Mouse (Mus musculus): ENCODE measurements around the gene Pitpnc1. TPM values are rescaled to one million over a fixed set of nuclear protein-coding genes. Genes with fewer than 3 reads are reported as not detected.

The Pitpnc1 gene
- polyA plus RNA-seq, 1 experiment from 2014 or later = 19.6 TPM

GRCm38 (mm10) chr11:107274206-107274605 lies 196.3 kb downstream of the Pitpnc1 start:
- 54% methylated on average over 9 of the region's 9 CpGs for WGBS
- Histone ChIP-seq H3K9me3 (replicated peaks; ENCODE audit: low read length) (no peaks in the 10 kb centered on the region), H3K4me3 (replicated peaks; ENCODE audit: low read depth, low read length) (no peak overlapping the region), H3K9ac (ENCODE audit: low read depth, low read length) (no peak overlapping the region), H3K27ac (no peak overlapping the region), H3K4me2 (ENCODE audit: low read length) (no peak overlapping the region), H3K27me3 (ENCODE audit: insufficient read depth, low read length) (no peaks in the 10 kb centered on the region), H3K4me1 (replicated peaks; ENCODE audit: insufficient read depth, low read length) (peaks cover 15% of the 10 kb centered on the region), H3K36me3 (ENCODE audit: insufficient read depth, low read length) (no peaks in the 10 kb centered on the region)
- DNase-seq (ENCODE audit: low spot score) (no peak), ATAC-seq (replicated peaks; ENCODE audit: low FRiP score, low read depth) (no peak)
- no peak for TF ChIP-seq CTCF (IDR thresholded peaks at IDR 0.05; ENCODE audit: low read depth)

DNA sequence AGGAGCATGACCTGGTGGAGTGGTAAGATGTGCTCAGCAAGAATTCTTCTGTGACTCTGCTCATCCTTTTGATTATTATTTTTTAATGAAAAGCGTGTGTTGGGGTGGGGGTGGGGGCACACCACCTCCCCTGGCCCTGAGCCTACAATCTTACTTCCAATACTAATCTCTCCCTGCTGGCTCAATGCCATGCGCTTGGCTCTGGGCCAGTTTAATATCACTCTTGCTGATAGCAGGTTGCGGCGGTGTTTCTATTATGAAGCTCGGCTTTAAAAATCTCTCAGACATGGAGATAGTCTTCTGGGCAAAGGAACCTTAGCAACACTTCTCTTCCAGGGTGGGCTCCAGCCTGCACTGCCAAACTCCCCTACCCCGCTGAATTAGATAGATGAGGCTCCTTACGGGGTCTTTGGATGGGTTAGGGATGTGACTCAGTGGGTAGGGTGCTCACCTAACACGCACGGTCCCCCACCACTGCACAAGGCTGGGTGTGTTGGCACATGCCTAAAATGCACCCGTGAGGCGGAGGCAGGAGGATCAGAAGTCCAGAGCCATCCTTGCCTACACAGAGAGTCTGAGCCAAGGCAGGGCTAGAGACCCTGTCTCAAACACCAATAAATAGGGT lies 198.0 kb downstream of the Pitpnc1 start:
- Histone ChIP-seq H3K27ac (no peak overlapping the region), H3K9ac (ENCODE audit: low read depth, low read length) (no peak overlapping the region), H3K4me2 (ENCODE audit: low read length) (no peak overlapping the region), H3K9me3 (replicated peaks; ENCODE audit: low read length) (no peaks in the 10 kb centered on the region), H3K4me3 (replicated peaks; ENCODE audit: low read depth, low read length) (no peak overlapping the region), H3K4me1 (replicated peaks; ENCODE audit: insufficient read depth, low read length) (peaks cover 12% of the 10 kb centered on the region), H3K36me3 (ENCODE audit: insufficient read depth, low read length) (0 out of 2 replicates have a peak, but pooled peaks cover 4% of the 10 kb centered on the region), H3K27me3 (ENCODE audit: insufficient read depth, low read length) (no peaks in the 10 kb centered on the region)
- ATAC-seq (replicated peaks; ENCODE audit: low FRiP score, low read depth) = no peak
- 70% methylated on average over 11 of the region's 11 CpGs for WGBS
- DNase-seq (ENCODE audit: low spot score) = no peak
- TF ChIP-seq CTCF (IDR thresholded peaks at IDR 0.05; ENCODE audit: low read depth) = no peak

DNA sequence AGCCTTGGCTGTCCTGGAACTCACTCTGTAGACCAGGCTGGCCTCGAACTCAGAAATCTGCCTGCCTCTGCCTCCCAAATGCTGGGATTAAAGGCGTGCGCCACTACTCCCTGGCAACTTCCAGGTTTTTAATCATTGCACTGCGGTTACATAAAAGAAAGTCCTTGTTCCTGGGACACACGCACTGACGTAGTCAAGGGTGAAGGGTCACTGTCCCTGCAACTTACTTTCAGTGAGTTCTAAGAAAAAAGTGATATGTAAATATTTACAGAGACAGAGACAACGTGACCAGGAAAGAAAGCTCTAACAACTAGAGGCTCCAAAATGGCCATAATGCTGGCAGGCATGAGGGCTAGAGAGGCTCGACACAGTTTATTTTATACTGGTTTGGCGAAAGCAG lies 199.9 kb downstream of the Pitpnc1 start:
- Histone ChIP-seq H3K36me3 (ENCODE audit: insufficient read depth, low read length) (0 out of 2 replicates have a peak, but pooled peaks cover 4% of the 10 kb centered on the region), H3K4me2 (ENCODE audit: low read length) (no peak overlapping the region), H3K27ac (no peak overlapping the region), H3K4me3 (replicated peaks; ENCODE audit: low read depth, low read length) (no peak overlapping the region), H3K4me1 (replicated peaks; ENCODE audit: insufficient read depth, low read length) (no peaks in the 10 kb centered on the region), H3K9me3 (replicated peaks; ENCODE audit: low read length) (no peaks in the 10 kb centered on the region), H3K9ac (ENCODE audit: low read depth, low read length) (no peak overlapping the region), H3K27me3 (ENCODE audit: insufficient read depth, low read length) (no peaks in the 10 kb centered on the region)
- DNase-seq (ENCODE audit: low spot score) (no peak), ATAC-seq (replicated peaks; ENCODE audit: low FRiP score, low read depth) (no peak)
- no peak for TF ChIP-seq CTCF (IDR thresholded peaks at IDR 0.05; ENCODE audit: low read depth)
- WGBS = 77% methylated on average over 9 of the region's 9 CpGs

DNA sequence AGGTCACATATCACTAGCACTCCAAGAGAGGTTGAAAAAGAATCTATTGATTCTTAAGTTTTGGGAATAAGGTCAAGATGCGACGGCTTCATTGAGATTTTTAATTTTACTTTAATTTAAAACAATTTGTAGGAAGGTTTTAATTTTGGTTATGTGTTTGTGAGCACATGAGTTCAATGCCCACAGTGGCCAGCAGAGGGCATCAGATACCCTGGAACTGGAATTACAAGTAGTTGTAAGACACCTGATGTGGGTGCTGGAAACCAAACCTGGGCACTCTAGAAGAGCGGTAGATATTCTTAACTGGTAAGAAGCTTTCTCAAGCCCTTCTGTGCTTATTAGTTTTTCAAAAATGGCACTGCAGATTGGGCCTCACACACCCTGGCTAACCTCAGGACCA lies 203.0 kb downstream of the Pitpnc1 start:
- Histone ChIP-seq H3K4me3 (replicated peaks; ENCODE audit: low read depth, low read length) (no peak overlapping the region), H3K27me3 (ENCODE audit: insufficient read depth, low read length) (no peaks in the 10 kb centered on the region), H3K4me2 (ENCODE audit: low read length) (no peak overlapping the region), H3K4me1 (replicated peaks; ENCODE audit: insufficient read depth, low read length) (no peaks in the 10 kb centered on the region), H3K27ac (no peak overlapping the region), H3K9ac (ENCODE audit: low read depth, low read length) (no peak overlapping the region), H3K36me3 (ENCODE audit: insufficient read depth, low read length) (0 out of 2 replicates have a peak, but pooled peaks cover 4% of the 10 kb centered on the region), H3K9me3 (replicated peaks; ENCODE audit: low read length) (no peaks in the 10 kb centered on the region)
- 98% methylated on average over 3 of the region's 3 CpGs for WGBS
- DNase-seq (ENCODE audit: low spot score) (no peak), ATAC-seq (replicated peaks; ENCODE audit: low FRiP score, low read depth) (no peak)
- peak; percentile 42; the same call in 1 of the 2 replicates for TF ChIP-seq CTCF (IDR thresholded peaks at IDR 0.05; ENCODE audit: low read depth)

DNA sequence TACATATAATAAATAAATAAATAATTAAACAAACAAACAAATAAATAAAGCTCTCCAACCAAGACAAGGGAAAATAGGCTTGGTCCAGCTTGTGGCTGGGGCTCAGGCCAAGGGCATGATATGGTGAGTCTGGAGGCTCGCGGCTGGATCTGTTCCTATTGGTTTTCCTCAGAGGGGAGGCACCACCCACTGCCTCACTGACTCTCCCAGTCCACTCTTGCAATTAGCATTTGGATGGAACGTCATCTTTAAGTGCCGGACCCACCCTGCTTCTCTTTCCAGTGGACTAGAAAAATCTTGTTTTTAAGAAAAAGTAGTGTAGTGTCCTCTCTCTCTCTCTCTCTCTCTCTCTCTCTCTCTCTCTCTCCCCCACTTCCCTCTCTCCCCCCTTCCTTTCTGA lies 204.6 kb downstream of the Pitpnc1 start:
- Histone ChIP-seq H3K9me3 (replicated peaks; ENCODE audit: low read length) (no peaks in the 10 kb centered on the region), H3K9ac (ENCODE audit: low read depth, low read length) (no peak overlapping the region), H3K27me3 (ENCODE audit: insufficient read depth, low read length) (no peaks in the 10 kb centered on the region), H3K27ac (no peak overlapping the region), H3K4me1 (replicated peaks; ENCODE audit: insufficient read depth, low read length) (no peaks in the 10 kb centered on the region), H3K4me3 (replicated peaks; ENCODE audit: low read depth, low read length) (no peak overlapping the region), H3K4me2 (ENCODE audit: low read length) (no peak overlapping the region), H3K36me3 (ENCODE audit: insufficient read depth, low read length) (0 out of 2 replicates have a peak, but pooled peaks cover 4% of the 10 kb centered on the region)
- no peak for TF ChIP-seq CTCF (IDR thresholded peaks at IDR 0.05; ENCODE audit: low read depth)
- ATAC-seq (replicated peaks; ENCODE audit: low FRiP score, low read depth) (no peak), DNase-seq (ENCODE audit: low spot score) (no peak)
- 92% methylated on average over 4 of the region's 4 CpGs for WGBS

GRCm38 (mm10) chr11:107264889-107265615 lies 205.4 kb downstream of the Pitpnc1 start:
- H3K9ac ChIP-seq (ENCODE audit: low read depth, low read length) = no peak overlapping the region
- WGBS = 70% methylated on average over 20 of the region's 20 CpGs
- H3K4me1 ChIP-seq (replicated peaks; ENCODE audit: insufficient read depth, low read length) = no peaks in the 10 kb centered on the region
- no peak overlapping the region for H3K27ac ChIP-seq
- H3K36me3 ChIP-seq (ENCODE audit: insufficient read depth, low read length) = 0 out of 2 replicates have a peak, but pooled peaks cover 4% of the 10 kb centered on the region
- no peak overlapping the region for H3K4me3 ChIP-seq (replicated peaks; ENCODE audit: low read depth, low read length)
- no peak for DNase-seq (ENCODE audit: low spot score)
- ATAC-seq (replicated peaks; ENCODE audit: low FRiP score, low read depth) = no peak
- no peaks in the 10 kb centered on the region for H3K9me3 ChIP-seq (replicated peaks; ENCODE audit: low read length)
- H3K27me3 ChIP-seq (ENCODE audit: insufficient read depth, low read length) = no peaks in the 10 kb centered on the region
- no peak for TF ChIP-seq CTCF (IDR thresholded peaks at IDR 0.05; ENCODE audit: low read depth)
- no peak overlapping the region for H3K4me2 ChIP-seq (ENCODE audit: low read length)
